Mouse (Mus musculus) G1E (cell line): ENCODE data around the gene Col9a3. TPM values are rescaled to one million over a fixed set of nuclear protein-coding genes. Genes with fewer than 3 reads are reported as not detected.

Source experiments
- ATAC-seq: 2 replicates; pipeline ENCODE4 v1.8.0; 2016; ENCODE audit warnings: mild to moderate bottlenecking; ENCODE audit not compliant: insufficient number of reproducible peaks, poor library complexity, low FRiP score, severe bottlenecking; ENCODE audit errors: extremely low read depth
- DNase-seq: peaks from one replicate; pipeline ENCODE4 v3.0.0; 2012; ENCODE audit warnings: low spot score
- H3K27me3 ChIP-seq: 2 replicates; pipeline ENCODE4 v1.6.1; 2012; ENCODE audit warnings: mild to moderate bottlenecking, low read length, inconsistent platforms; ENCODE audit not compliant: insufficient read depth
- H3K36me3 ChIP-seq: replicated peaks from 2 replicates; pipeline ENCODE3; 2012; ENCODE audit warnings: mild to moderate bottlenecking, inconsistent platforms
- H3K4me1 ChIP-seq: 2 replicates; pipeline ENCODE4 v1.6.1; 2012; ENCODE audit warnings: low read depth, low read length, inconsistent platforms, mixed read lengths; ENCODE audit not compliant: insufficient read depth
- H3K4me3 ChIP-seq: 2 replicates; pipeline ENCODE4 v1.5.1; 2012; ENCODE audit warnings: low read depth, mild to moderate bottlenecking, inconsistent platforms, low read length, moderate library complexity, mixed read lengths
- H3K9me3 ChIP-seq: replicated peaks from 2 replicates; pipeline ENCODE4 v1.6.1; 2012; ENCODE audit warnings: inconsistent platforms
- CTCF ChIP-seq: IDR thresholded peaks from 2 replicates; pipeline ENCODE4 v1.5.1; 2012; ENCODE audit warnings: low read depth, low read length, inconsistent platforms, mixed read lengths
- GATA1 ChIP-seq: IDR thresholded peaks from 2 replicates; pipeline ENCODE4 v1.6.1; 2012; ENCODE audit warnings: borderline replicate concordance, low read length, inconsistent platforms, mixed read lengths
- GATA2 ChIP-seq: IDR thresholded peaks from 2 replicates; pipeline ENCODE4 v1.6.1; 2012; ENCODE audit warnings: low read depth, low read length, inconsistent platforms, borderline replicate concordance
- POLR2AphosphoS5 ChIP-seq: IDR thresholded peaks from 2 replicates; pipeline ENCODE4 v1.6.1; 2012; ENCODE audit warnings: low read depth, low read length, inconsistent platforms; ENCODE audit not compliant: insufficient replicate concordance
- TAL1 ChIP-seq: conservative IDR thresholded peaks from 2 replicates; pipeline ENCODE4 v1.6.1; 2012; ENCODE audit warnings: low read depth, low read length, inconsistent platforms, mixed read lengths
- polyA plus RNA-seq: library from polyadenylated mRNA; stranded (reverse); fragments of >175 nt; gene quantifications from 2 replicates; pipeline ENCODE4 v1.2.3, GENCODE M21; 2012
- total RNA-seq, 2 experiments: library from RNA; stranded (forward) in 1 of 2; stranded (reverse) in 1 of 2; fragments of 200-1000 nt in 1 of 2; fragments of >200 nt in 1 of 2; fragmentation: Nextera tagmentation in 1 of 2; gene quantifications; 2 replicates each; pipeline ENCODE4 v1.2.3; 2014 to 2017

Gene Col9a3
- 0.75 TPM in 1 of 2 replicates, not detected in the other for total RNA-seq (2014; fragmentation: Nextera tagmentation)
- 0.41 and 0.44 TPM in 2 replicates for total RNA-seq (2017)
- 0.15 and 0.20 TPM in 2 replicates for polyA plus RNA-seq

DNA sequence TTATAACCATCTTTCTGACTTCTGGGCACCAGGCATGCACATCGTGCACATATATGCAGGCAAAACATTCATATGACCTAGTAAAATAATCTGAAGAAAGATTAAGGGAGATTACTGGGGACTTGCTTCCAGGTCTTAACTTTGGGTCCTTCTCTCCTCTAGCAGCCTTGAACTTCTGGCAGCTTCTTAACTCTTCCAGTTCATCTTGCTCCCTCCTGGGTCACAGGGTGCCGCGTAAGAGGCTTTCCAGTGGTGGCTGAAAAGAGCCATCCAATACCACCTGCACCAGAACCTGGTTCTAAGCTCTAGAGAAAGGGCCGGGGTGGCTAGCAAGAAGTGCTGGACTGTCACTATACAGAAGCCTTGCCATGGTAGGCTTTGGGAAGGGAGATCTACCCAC is at the start of gene Col9a3:
Col9a3 (plus strand) TSS at position 301 of the 400 bp plus-strand sequence.
- Histone ChIP-seq H3K27me3 (peaks cover 23% of the 10 kb centered on the region), H3K36me3 (peaks cover 47% of the 10 kb centered on the region), H3K4me3 (no peak within 1 kb of the TSS), H3K9me3 (no peaks in the 10 kb centered on the region), H3K4me1 (peaks cover 2% of the 10 kb centered on the region; the same call in 1 of the 2 replicates)
- ATAC-seq, result no peak
- TF ChIP-seq GATA1 (no peak), POLR2AphosphoS5 (no peak), GATA2 (no peak), CTCF (no peak), TAL1 (no peak)
- no peak for DNase-seq

DNA sequence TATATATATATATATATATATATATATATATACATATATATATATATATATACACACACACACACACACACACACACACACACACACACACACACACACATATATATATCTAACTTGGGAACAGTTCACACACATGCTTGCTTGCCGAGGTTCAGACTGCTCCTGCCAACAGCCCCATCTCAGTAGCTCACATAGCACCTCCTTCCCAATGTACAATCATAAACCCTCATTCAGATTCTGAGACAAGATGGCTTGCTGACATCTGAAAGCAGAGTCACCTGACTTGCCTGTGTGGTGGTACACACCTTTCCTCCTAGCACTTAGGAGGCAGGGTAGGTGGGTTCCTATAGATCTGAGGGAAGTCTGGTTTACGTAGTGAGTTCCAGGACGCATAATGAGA is 45.2 kb upstream of the Col9a3 start:
- ATAC-seq, result no peak
- H3K4me3 ChIP-seq, result no peak overlapping the region
- no peak for TF ChIP-seq GATA1
- no peak for TF ChIP-seq POLR2AphosphoS5
- TF ChIP-seq TAL1, result no peak
- no peak for TF ChIP-seq GATA2
- TF ChIP-seq CTCF, result no peak
- peaks cover 9% of the 10 kb centered on the region for H3K27me3 ChIP-seq
- H3K4me1 ChIP-seq, result no peaks in the 10 kb centered on the region
- no peaks in the 10 kb centered on the region for H3K36me3 ChIP-seq
- DNase-seq, result no peak
- H3K9me3 ChIP-seq, result no peaks in the 10 kb centered on the region

DNA sequence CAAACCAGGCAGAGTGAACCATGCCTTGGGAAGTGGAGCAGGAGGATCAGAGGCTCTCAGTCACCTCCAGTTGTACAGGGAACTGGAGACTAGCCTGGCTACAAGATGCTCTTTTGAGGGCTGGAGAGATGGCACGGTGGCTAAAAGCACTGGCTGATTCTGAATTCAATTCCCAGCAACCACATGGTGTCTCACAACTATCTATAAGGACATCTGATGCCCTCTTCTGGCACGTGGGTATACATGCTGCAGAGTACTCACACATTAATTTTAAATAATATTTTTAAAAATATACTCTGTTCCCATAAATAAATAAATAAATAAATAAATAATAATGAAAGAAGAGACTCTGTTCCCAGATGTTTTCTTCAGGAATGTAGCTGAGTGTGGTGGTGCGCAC is 42.4 kb upstream of the Col9a3 start:
- DNase-seq (no peak), ATAC-seq (no peak)
- Histone ChIP-seq H3K36me3 (no peaks in the 10 kb centered on the region), H3K27me3 (peaks cover 7% of the 10 kb centered on the region), H3K9me3 (no peaks in the 10 kb centered on the region), H3K4me1 (no peaks in the 10 kb centered on the region), H3K4me3 (no peak overlapping the region)
- TF ChIP-seq GATA2, result no peak
- no peak for TF ChIP-seq CTCF
- TF ChIP-seq POLR2AphosphoS5, result no peak
- TF ChIP-seq GATA1, result no peak

DNA sequence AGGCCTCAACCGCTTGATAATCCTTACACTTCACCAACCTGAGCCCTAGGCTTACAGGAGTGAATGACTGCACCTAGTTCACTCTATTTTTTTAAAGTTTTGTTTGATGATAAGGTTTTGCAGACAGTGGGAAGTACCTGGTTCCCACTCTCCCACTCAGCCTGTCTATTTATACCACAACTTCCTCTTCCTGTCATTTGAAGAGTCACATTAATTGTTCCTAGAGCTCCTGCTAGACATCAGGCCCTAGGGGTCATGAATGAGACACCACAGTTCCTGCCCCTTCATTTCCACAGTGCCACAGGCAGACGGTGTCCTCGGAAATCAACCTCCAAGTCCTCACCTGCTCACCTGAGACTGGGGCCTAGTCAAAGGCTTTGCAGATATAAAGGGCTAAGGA is 41.1 kb upstream of the Col9a3 start:
- no peak for TF ChIP-seq TAL1
- no peak for TF ChIP-seq CTCF
- TF ChIP-seq GATA1, result no peak
- TF ChIP-seq GATA2, result no peak
- no peak for TF ChIP-seq POLR2AphosphoS5
- Histone ChIP-seq H3K36me3 (no peaks in the 10 kb centered on the region), H3K4me3 (no peak overlapping the region), H3K4me1 (no peaks in the 10 kb centered on the region), H3K27me3 (no peaks in the 10 kb centered on the region; the same call in 1 of the 2 replicates), H3K9me3 (no peaks in the 10 kb centered on the region)
- ATAC-seq (no peak), DNase-seq (no peak)

DNA sequence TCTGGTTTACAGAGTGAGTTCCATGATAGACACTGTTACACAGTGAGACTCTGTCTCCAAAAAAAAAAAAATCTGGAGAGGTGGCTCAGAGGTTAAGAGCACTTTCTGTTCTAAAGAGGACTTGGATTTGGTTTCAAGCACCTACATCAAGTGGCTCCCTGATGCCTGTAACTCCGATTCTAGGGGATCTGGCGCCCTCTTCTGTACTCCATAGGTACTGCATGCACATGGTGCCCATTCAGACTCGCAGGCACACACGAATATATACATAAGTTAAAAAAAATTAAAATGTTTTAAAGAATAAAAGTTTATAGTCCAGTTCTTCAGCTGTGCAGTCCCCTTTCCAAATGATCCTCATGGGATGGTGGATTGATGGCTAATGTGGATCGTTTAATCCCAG is 37.3 kb upstream of the Col9a3 start:
- peaks cover 13% of the 10 kb centered on the region; the same call in 1 of the 2 replicates for H3K27me3 ChIP-seq
- H3K4me3 ChIP-seq, result no peak overlapping the region
- peak; percentile 61 for TF ChIP-seq CTCF
- TF ChIP-seq POLR2AphosphoS5, result no peak
- TF ChIP-seq GATA2, result no peak
- no peak for TF ChIP-seq GATA1
- TF ChIP-seq TAL1, result no peak
- H3K36me3 ChIP-seq, result no peaks in the 10 kb centered on the region
- ATAC-seq (no peak), DNase-seq (no peak)
- no peaks in the 10 kb centered on the region for H3K4me1 ChIP-seq
- no peaks in the 10 kb centered on the region for H3K9me3 ChIP-seq

DNA sequence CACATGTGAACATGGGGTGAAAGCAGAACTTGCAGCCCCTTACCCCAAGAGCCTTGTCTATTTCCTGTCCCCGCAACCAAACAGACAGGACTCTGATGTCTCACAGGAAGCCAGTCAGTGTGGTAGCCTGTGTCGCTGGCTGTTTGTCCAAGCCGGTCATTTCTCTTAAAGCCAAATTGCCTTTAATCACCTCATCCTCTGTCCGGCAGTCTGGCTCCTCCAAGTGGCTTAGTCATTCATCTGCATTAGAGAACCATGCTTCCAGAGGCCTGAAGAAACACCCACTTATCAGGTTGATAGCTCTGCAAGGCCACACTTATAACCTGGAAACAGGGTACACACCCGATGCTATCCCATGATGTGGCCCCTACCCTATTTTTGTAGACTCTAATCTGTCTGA is 35.4 kb upstream of the Col9a3 start:
- H3K4me1 ChIP-seq, result no peaks in the 10 kb centered on the region
- no peak overlapping the region for H3K4me3 ChIP-seq
- DNase-seq (no peak), ATAC-seq (no peak)
- H3K36me3 ChIP-seq, result no peaks in the 10 kb centered on the region
- TF ChIP-seq TAL1, result no peak
- TF ChIP-seq GATA1, result no peak
- TF ChIP-seq CTCF, result no peak
- TF ChIP-seq POLR2AphosphoS5, result no peak
- no peak for TF ChIP-seq GATA2
- H3K27me3 ChIP-seq, result peaks cover 13% of the 10 kb centered on the region; the same call in 1 of the 2 replicates
- H3K9me3 ChIP-seq, result no peaks in the 10 kb centered on the region
